Mouse (Mus musculus) hindbrain, embryonic 16.5 days (tissue): ENCODE data around the gene Armc2. TPM values are rescaled to one million over a fixed set of nuclear protein-coding genes. Genes with fewer than 3 reads are reported as not detected.
A peak's percentile ranks its signal among the peaks of the same experiment; 100 is the strongest.

ENCODE experiments used
- ATAC-seq: fragments of 200-750 bp; cut with Nextera tagmentation; 2 replicates; pipeline ENCODE4 v1.8.0; 2017; ENCODE audit warnings: moderate TSS enrichment, moderate library complexity
- H3K27ac ChIP-seq: fragments of 300-500 bp; sonication (generic); 2 replicates; pipeline ENCODE4 v1.5.1; 2014; ENCODE audit warnings: low read depth, mild to moderate bottlenecking, control low read depth, low read length, moderate library complexity
- H3K27me3 ChIP-seq: fragments of 300-500 bp; sonication (generic); replicated peaks from 2 replicates; pipeline ENCODE4 v1.6.1; 2014; ENCODE audit warnings: low read length; ENCODE audit not compliant: control insufficient read depth, insufficient read depth
- H3K36me3 ChIP-seq: fragments of 300-500 bp; sonication (generic); 2 replicates; pipeline ENCODE4 v1.6.1; 2014; ENCODE audit warnings: mild to moderate bottlenecking, low read length, moderate library complexity, mixed read lengths; ENCODE audit not compliant: control insufficient read depth, insufficient read depth
- H3K4me1 ChIP-seq: fragments of 300-500 bp; sonication (generic); 2 replicates; pipeline ENCODE4 v1.6.1; 2014; ENCODE audit warnings: low read depth, low read length; ENCODE audit not compliant: control insufficient read depth, insufficient read depth
- H3K4me2 ChIP-seq: fragments of 300-500 bp; sonication (generic); 2 replicates; pipeline ENCODE4 v1.6.1; 2014; ENCODE audit warnings: mild to moderate bottlenecking, low read length, control low read depth, moderate library complexity
- H3K4me3 ChIP-seq: fragments of 300-500 bp; sonication (generic); 2 replicates; pipeline ENCODE4 v1.5.1; 2014; ENCODE audit warnings: mild to moderate bottlenecking, low read length, control low read depth, moderate library complexity
- H3K9ac ChIP-seq: fragments of 300-500 bp; sonication (generic); 2 replicates; pipeline ENCODE4 v1.6.1; 2014; ENCODE audit warnings: low read depth, mild to moderate bottlenecking, control low read depth, low read length, moderate library complexity
- H3K9me3 ChIP-seq: fragments of 300-500 bp; sonication (generic); 2 replicates; pipeline ENCODE4 v1.6.1; 2014; ENCODE audit warnings: mild to moderate bottlenecking, low read length, moderate library complexity; ENCODE audit not compliant: control insufficient read depth
- WGBS: fragments of 180-500 bp; shearing (Covaris S2); extraction: QIAGEN DNeasy Blood & Tissue Kit; methylation state at CpG from one replicate; pipeline ENCODE4 v1.1.7; 2014; 5-methylcytosine and 5-hydroxymethylcytosine counted together
- polyA plus RNA-seq: library from polyadenylated mRNA; unstranded; fragments of >200 nt; fragmentation: Nextera tagmentation; extraction: Ambion mirVana; gene quantifications from 2 replicates; pipeline ENCODE4 v1.2.1, GENCODE M21; 2015

Armc2 gene
- polyA plus RNA-seq, 1 experiment from 2014 or later, result 12.7 TPM

GRCm38 (mm10) chr10:41936100-41936499, 82.1 kb downstream of the Armc2 start:
- WGBS, result 37% methylated on average over 4 of the region's 4 CpGs
- Histone ChIP-seq H3K27ac (peak overlapping the region; percentile 83; the same call in 1 of the 2 replicates), H3K4me2 (no peak overlapping the region)

GRCm38 (mm10) chr10:41935476-41935829, 82.8 kb downstream of the Armc2 start:
- Histone ChIP-seq H3K9ac (no peak overlapping the region), H3K27ac (peak overlapping the region; percentile 83), H3K4me3 (no peak overlapping the region), H3K4me1 (peaks cover 33% of the 10 kb centered on the region), H3K9me3 (no peaks in the 10 kb centered on the region), H3K4me2 (no peak overlapping the region; the same call in 1 of the 2 replicates), H3K36me3 (no peaks in the 10 kb centered on the region), H3K27me3 (no peaks in the 10 kb centered on the region)
- no peak for ATAC-seq

More at GRCm38 (mm10) chr10:41936100-41936499, 82.1 kb downstream of the Armc2 start:
- Histone ChIP-seq H3K9me3 (no peaks in the 10 kb centered on the region), H3K4me1 (peaks cover 33% of the 10 kb centered on the region), H3K36me3 (no peaks in the 10 kb centered on the region), H3K9ac (no peak overlapping the region), H3K4me3 (no peak overlapping the region), H3K27me3 (no peaks in the 10 kb centered on the region)
- ATAC-seq, result no peak

GRCm38 (mm10) chr10:41934633-41935475, 83.4 kb downstream of the Armc2 start:
- Histone ChIP-seq H3K36me3 (no peaks in the 10 kb centered on the region), H3K4me2 (peak overlapping the region; percentile 50), H3K27me3 (no peaks in the 10 kb centered on the region), H3K9ac (no peak overlapping the region; the same call in 1 of the 2 replicates), H3K9me3 (no peaks in the 10 kb centered on the region), H3K4me1 (peaks cover 33% of the 10 kb centered on the region), H3K27ac (peak overlapping the region; percentile 83), H3K4me3 (peak overlapping the region; percentile 19)
- ATAC-seq, result peak; percentile 95
- WGBS, result 9% methylated on average over 21 of the region's 21 CpGs

- no peak for ATAC-seq
- Histone ChIP-seq H3K9me3 (no peaks in the 10 kb centered on the region), H3K4me3 (no peak overlapping the region), H3K36me3 (no peaks in the 10 kb centered on the region), H3K4me1 (peaks cover 33% of the 10 kb centered on the region), H3K9ac (no peak overlapping the region), H3K27ac (peak overlapping the region; percentile 4; the same call in 1 of the 2 replicates), H3K27me3 (no peaks in the 10 kb centered on the region), H3K4me2 (no peak overlapping the region)
- WGBS, result 63% methylated on average over 6 of the region's 6 CpGs
Observed at GRCm38 (mm10) chr10:41933536-41933935, 84.7 kb downstream of the Armc2 start.

GRCm38 (mm10) chr10:41932943-41933342, 85.3 kb downstream of the Armc2 start:
- no peaks in the 10 kb centered on the region for H3K27me3 ChIP-seq
- no peak overlapping the region for H3K4me3 ChIP-seq
- no peak overlapping the region for H3K4me2 ChIP-seq
- H3K36me3 ChIP-seq, result no peaks in the 10 kb centered on the region
- 74% methylated on average over 5 of the region's 5 CpGs for WGBS
- no peak overlapping the region for H3K9ac ChIP-seq
- no peak for ATAC-seq
- H3K27ac ChIP-seq, result no peak overlapping the region
- no peaks in the 10 kb centered on the region for H3K9me3 ChIP-seq
- H3K4me1 ChIP-seq, result peaks cover 33% of the 10 kb centered on the region

- ATAC-seq, result no peak; the same call in 1 of the 2 replicates
- Histone ChIP-seq H3K36me3 (no peaks in the 10 kb centered on the region), H3K4me2 (peak overlapping the region; percentile 14)
Observed at GRCm38 (mm10) chr10:41931962-41932361, 86.3 kb downstream of the Armc2 start.

GRCm38 (mm10) chr10:41930966-41931365, 87.3 kb downstream of the Armc2 start:
- no peak overlapping the region for H3K4me3 ChIP-seq
- H3K4me2 ChIP-seq, result no peak overlapping the region
- no peak overlapping the region for H3K27ac ChIP-seq
- no peaks in the 10 kb centered on the region for H3K27me3 ChIP-seq
- ATAC-seq, result no peak
- no peaks in the 10 kb centered on the region for H3K36me3 ChIP-seq
- no peak overlapping the region for H3K9ac ChIP-seq
- peaks cover 27% of the 10 kb centered on the region for H3K4me1 ChIP-seq
- WGBS, result 35% methylated on average over 4 of the region's 4 CpGs
- no peaks in the 10 kb centered on the region for H3K9me3 ChIP-seq

More at GRCm38 (mm10) chr10:41931962-41932361, 86.3 kb downstream of the Armc2 start:
- WGBS, result 42% methylated on average over 12 of the region's 12 CpGs
- H3K4me1 ChIP-seq, result peaks cover 33% of the 10 kb centered on the region
- H3K9ac ChIP-seq, result peak overlapping the region; percentile 2; the same call in 1 of the 2 replicates
- no peak overlapping the region for H3K4me3 ChIP-seq
- H3K9me3 ChIP-seq, result no peaks in the 10 kb centered on the region
- H3K27me3 ChIP-seq, result no peaks in the 10 kb centered on the region
- H3K27ac ChIP-seq, result peak overlapping the region; percentile 69

GRCm38 (mm10) chr10:41926726-41927125, 91.5 kb downstream of the Armc2 start:
- no peaks in the 10 kb centered on the region for H3K27me3 ChIP-seq
- no peak overlapping the region for H3K4me3 ChIP-seq
- H3K4me2 ChIP-seq, result no peak overlapping the region
- peaks cover 1% of the 10 kb centered on the region for H3K4me1 ChIP-seq
- WGBS, result 62% methylated on average over 14 of the region's 14 CpGs
- H3K36me3 ChIP-seq, result no peaks in the 10 kb centered on the region
- H3K9me3 ChIP-seq, result no peaks in the 10 kb centered on the region
- H3K27ac ChIP-seq, result no peak overlapping the region
- H3K9ac ChIP-seq, result no peak overlapping the region
- ATAC-seq, result peak; percentile 67; the same call in 1 of the 2 replicates

- H3K9me3 ChIP-seq, result no peaks in the 10 kb centered on the region
- ATAC-seq, result no peak
- no peak overlapping the region for H3K4me2 ChIP-seq
- H3K9ac ChIP-seq, result no peak overlapping the region
- no peak overlapping the region for H3K27ac ChIP-seq
- H3K27me3 ChIP-seq, result no peaks in the 10 kb centered on the region
- no peaks in the 10 kb centered on the region for H3K4me1 ChIP-seq
- 92% methylated on average over 8 of the region's 8 CpGs for WGBS
- no peak overlapping the region for H3K4me3 ChIP-seq
- 0 out of 2 replicates have a peak, but pooled peaks cover 2% of the 10 kb centered on the region for H3K36me3 ChIP-seq
Observed at GRCm38 (mm10) chr10:41912290-41912994, 105.8 kb downstream of the Armc2 start.
